9 mouse cellular contexts compared by ENCODE assay signal in the genomic region with DNA sequence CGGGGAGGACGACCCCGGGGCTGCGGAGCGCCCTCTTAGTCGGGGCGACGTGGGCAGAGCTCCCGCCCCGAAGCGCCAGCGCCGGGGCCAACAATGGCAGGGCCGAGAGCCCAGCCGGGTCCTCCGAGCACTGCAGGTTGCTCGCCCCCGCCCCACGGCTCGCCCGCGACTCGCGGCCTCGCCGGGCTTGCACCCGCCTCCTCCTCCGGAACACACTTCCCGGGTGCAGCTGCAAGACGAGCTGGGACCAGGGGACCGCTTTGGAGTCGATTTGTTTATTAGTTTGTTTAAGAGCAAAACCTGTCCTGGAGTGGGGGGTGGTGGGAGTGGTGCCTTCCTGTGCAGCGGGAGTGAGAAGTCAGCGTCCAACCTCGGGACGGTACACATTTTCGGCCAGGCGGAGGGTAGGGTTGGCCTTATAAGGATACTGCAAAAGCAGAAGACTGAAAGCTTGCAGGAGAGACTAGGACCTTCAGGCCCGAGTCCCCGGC. TPM values are rescaled to one million over a fixed set of nuclear protein-coding genes. Genes with fewer than 3 reads are reported as not detected.
A peak's percentile ranks its signal among the peaks of the same experiment; 100 is the strongest.
DNase-seq lines count a peak whose midpoint lies in the region; ATAC-seq lines count a peak whose summit lies in the region.
"Had no signal": no experiment of that assay in that cellular context is flagged by ENCODE, and none has a peak within 500 bp of the region (broad histone marks: within the 10 kb centered on the region; RNA-seq: fewer than 3 reads in every experiment).

No protein-coding gene starts in this region.

- ATAC-seq in frontal cortex, adult (ENCODE audit: low TSS enrichment): peak; percentile 39
- peak; percentile 72 for ATAC-seq in embryonic facial prominence, embryonic 14.5 days (ENCODE audit: low read depth)
- peak; percentile 50 for ATAC-seq in liver, embryonic 11.5 days (replicated peaks; ENCODE audit: low FRiP score)

- peak overlapping the region; percentile 92 for H3K4me3 ChIP-seq in embryonic facial prominence, embryonic 14.5 days (ENCODE audit: low read depth, low read length)
- H3K4me3 ChIP-seq in liver, embryonic 11.5 days (ENCODE audit: low read depth, low read length): peak overlapping the region; percentile 83

- no peaks in the 10 kb centered on the region for H3K36me3 ChIP-seq in embryonic facial prominence, embryonic 14.5 days (ENCODE audit: control insufficient read depth, insufficient read depth, low read length)
- no peaks in the 10 kb centered on the region for H3K36me3 ChIP-seq in liver, embryonic 11.5 days (ENCODE audit: control insufficient read depth, insufficient read depth, low read length)

- peak overlapping the region; percentile 87 for H3K27ac ChIP-seq in embryonic facial prominence, embryonic 14.5 days (replicated peaks; ENCODE audit: low read depth, low read length)
- no peak overlapping the region; the same call in 1 of the 2 replicates for H3K27ac ChIP-seq in liver, embryonic 11.5 days (ENCODE audit: low read depth, low read length)
- H3K27ac ChIP-seq: macrophage had no signal

- DNase-seq in frontal cortex, postnatal 10 days (ENCODE audit: low spot score in 2 of 2): no peak
- peak; percentile 56 for DNase-seq in R1 (ENCODE audit: low read depth, low spot score)
- peak; percentile 58 for DNase-seq in embryonic facial prominence, embryonic 14.5 days (ENCODE audit: low spot score)
- DNase-seq in heart, postnatal 4 days: peak; percentile 50
- peak; percentile 61 for DNase-seq in liver, embryonic 11.5 days (ENCODE audit: low spot score)
- DNase-seq in naive thymus-derived CD4-positive, alpha-beta T cell, adult 2 months (ENCODE audit: low read depth): peak; percentile 56
- peak; percentile 62 for DNase-seq in thymus, postnatal 25 days

- peak overlapping the region; percentile 87 for H3K4me2 ChIP-seq in embryonic facial prominence, embryonic 14.5 days (ENCODE audit: low read depth, low read length)
- peak overlapping the region; percentile 100 for H3K4me2 ChIP-seq in liver, embryonic 11.5 days

- peak overlapping the region; percentile 92 for H3K9ac ChIP-seq in embryonic facial prominence, embryonic 14.5 days (ENCODE audit: low read depth, low read length)
- H3K9ac ChIP-seq in liver, embryonic 11.5 days (ENCODE audit: low read depth, low read length): peak overlapping the region; percentile 88

- H3K27me3 ChIP-seq in embryonic facial prominence, embryonic 14.5 days (replicated peaks; ENCODE audit: control insufficient read depth, insufficient read depth, low read length): no peaks in the 10 kb centered on the region
- peaks cover 4% of the 10 kb centered on the region; the same call in 1 of the 2 replicates for H3K27me3 ChIP-seq in liver, embryonic 11.5 days (replicated peaks; ENCODE audit: control insufficient read depth, insufficient read depth, low read length)

- 0% methylated on average over 27 of the region's 40 CpGs for WGBS in embryonic facial prominence, embryonic 14.5 days
- under 1% methylated on average over 40 of the region's 40 CpGs for WGBS in liver, embryonic 11.5 days

- no peaks in the 10 kb centered on the region for H3K9me3 ChIP-seq in embryonic facial prominence, embryonic 14.5 days (ENCODE audit: control insufficient read depth, low read length)
- no peaks in the 10 kb centered on the region for H3K9me3 ChIP-seq in liver, embryonic 11.5 days (ENCODE audit: control insufficient read depth, low read length)

- H3K4me1 ChIP-seq in embryonic facial prominence, embryonic 14.5 days (ENCODE audit: control insufficient read depth, insufficient read depth, low read length): peaks cover 22% of the 10 kb centered on the region
- H3K4me1 ChIP-seq in liver, embryonic 11.5 days (replicated peaks; ENCODE audit: control insufficient read depth, insufficient read depth, low read length): peaks cover 17% of the 10 kb centered on the region

RNA-seq across cellular contexts. Expression of gene Pik3c2b, which starts 1.0 kb away (rescaled TPM):
- polyA plus RNA-seq in embryonic facial prominence, embryonic 14.5 days (2014; fragmentation: Nextera tagmentation; extraction: Ambion mirVana): 7.0 and 7.1 TPM in 2 replicates
- total RNA-seq in heart, postnatal 4 days (2021): 10 to 100 TPM; 29.8 to 30.8 TPM
- 3.4 and 3.5 TPM in 2 replicates for polyA plus RNA-seq in liver, embryonic 11.5 days (2014; fragmentation: Nextera tagmentation; extraction: Ambion mirVana)

RNA-seq across cellular contexts. Expression of gene Mdm4, which starts 16.1 kb away (rescaled TPM):
- polyA plus RNA-seq in embryonic facial prominence, embryonic 14.5 days (2014; fragmentation: Nextera tagmentation; extraction: Ambion mirVana): 33.4 and 40.3 TPM in 2 replicates
- 10 to 100 TPM; 55.1 to 59.8 TPM for total RNA-seq in heart, postnatal 4 days (2021)
- polyA plus RNA-seq in liver, embryonic 11.5 days (2014; fragmentation: Nextera tagmentation; extraction: Ambion mirVana): 40.6 and 41.9 TPM in 2 replicates

Comparison
In these comparisons a context has a peak if more than half of its experiments do, and no peak if none do; other contexts are left out.
1. DNase-seq: peak in R1 (single experiment), embryonic facial prominence, embryonic 14.5 days (single experiment), heart, postnatal 4 days (single experiment), liver, embryonic 11.5 days (single experiment), naive thymus-derived CD4-positive, alpha-beta T cell, adult 2 months (single experiment) and thymus, postnatal 25 days (single experiment); none in frontal cortex, postnatal 10 days (0 of 2).
2. Peak in every context shown above with its lines, with median percentiles within 50 percentile points of each other: ATAC-seq.